Mouse (Mus musculus): ENCODE data around the gene Supt5.

DNA sequence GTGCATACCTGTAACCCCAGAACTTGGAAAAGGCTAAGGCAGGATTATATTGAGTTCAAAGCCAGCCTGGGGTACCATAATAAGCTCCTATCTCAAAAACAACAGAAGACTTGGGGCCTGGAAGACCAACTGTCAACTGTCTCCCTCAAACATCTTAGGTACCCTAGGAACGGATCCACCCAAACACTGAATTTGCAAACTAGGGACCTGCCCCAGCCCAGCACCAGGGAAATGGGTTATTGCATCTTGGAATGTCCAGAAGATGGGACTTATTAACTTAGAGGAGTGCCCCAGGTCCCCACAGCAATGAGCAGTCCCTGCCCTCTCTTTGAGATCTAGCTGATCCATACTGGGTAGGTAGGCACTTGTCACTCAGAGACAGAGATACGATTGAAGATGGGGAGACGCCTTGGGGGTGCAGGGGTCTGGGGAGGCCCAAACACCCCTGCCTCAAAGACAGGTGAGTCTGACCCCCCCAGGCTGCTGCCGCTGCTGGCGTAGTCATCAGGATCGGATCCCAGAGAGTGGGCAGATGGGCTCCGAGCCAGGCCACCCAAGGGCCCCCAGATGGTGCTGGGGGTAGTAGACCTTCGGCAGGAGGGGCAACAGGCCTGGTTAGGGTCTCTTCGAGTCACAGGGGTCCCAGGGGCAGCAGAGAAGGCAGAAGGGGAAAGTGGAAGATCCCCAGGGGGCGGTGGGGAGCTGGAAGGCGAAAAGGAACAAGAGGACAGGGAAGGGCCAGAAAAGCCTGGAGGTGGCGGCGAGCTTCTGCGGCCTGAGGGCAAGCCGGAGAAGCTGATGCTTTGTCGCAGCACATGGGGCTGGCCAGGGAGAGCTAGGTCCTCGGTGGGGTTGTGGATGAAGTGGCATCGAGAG lies 38.9 kb upstream of the Supt5 start:
- TF ChIP-seq CTCF (IDR thresholded peaks at IDR 0.05; ENCODE audit: insufficient read depth, low read length) (no peak), POLR2A (IDR thresholded peaks at IDR 0.05; ENCODE audit: borderline replicate concordance, extremely low read depth, low read depth, low read length) (peak; percentile 55)

All from lung, adult 2 months (tissue).